Mouse (Mus musculus): ENCODE measurements around the gene Dbp. TPM values are rescaled to one million over a fixed set of nuclear protein-coding genes. Genes with fewer than 3 reads are reported as not detected.

Gene Dbp
- polyA plus RNA-seq, 1 experiment from 2014 or later: 2.1 TPM

DNA sequence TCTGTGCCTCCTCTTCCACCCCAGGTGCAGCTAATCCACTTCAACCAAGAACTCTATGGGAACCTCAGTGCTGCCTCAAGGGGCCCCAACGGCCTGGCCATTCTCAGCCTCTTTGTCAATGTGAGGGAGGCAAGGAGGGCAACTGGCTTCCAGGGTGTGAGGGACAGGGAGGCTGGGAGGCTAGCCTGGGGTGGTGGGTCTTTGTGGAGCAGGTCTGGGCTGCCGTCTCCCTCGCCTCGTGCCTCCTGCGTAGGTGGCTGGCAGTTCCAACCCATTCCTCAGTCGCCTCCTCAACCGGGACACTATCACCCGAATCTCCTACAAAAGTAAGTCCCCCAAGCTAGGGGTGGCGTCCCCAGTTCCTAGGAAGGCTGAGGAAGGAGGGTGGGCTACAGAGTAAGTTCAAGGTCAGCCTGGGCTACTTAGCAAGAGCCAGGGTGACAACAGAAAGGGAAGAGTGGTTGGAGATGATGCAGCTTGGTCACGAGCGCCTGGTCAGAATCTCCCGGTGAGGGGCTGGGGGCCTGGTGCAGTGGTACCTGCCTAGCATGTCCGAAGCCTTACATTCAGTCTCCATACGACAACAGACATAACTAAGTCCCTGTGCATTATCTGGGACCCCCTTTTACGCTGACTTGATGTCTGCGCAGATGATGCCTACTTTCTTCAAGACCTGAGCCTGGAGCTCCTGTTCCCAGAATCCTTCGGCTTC, 1.9 kb upstream of the Dbp start:
- Histone ChIP-seq H3K9ac (no peak overlapping the region), H3K4me3 (ENCODE audit: low read depth, low read length) (no peak overlapping the region), H3K4me2 (peak overlapping the region; percentile 95; the same call in 1 of the 2 replicates), H3K4me1 (ENCODE audit: insufficient read depth) (peaks cover 22% of the 10 kb centered on the region), H3K27me3 (ENCODE audit: insufficient read depth, low read length) (peaks cover 25% of the 10 kb centered on the region), H3K27ac (ENCODE audit: low read depth) (no peak overlapping the region), H3K9me3 (ENCODE audit: low read depth, low read length) (no peaks in the 10 kb centered on the region), H3K36me3 (ENCODE audit: insufficient read depth) (no peaks in the 10 kb centered on the region)
- 84% methylated on average over 17 of the region's 17 CpGs for WGBS
- ATAC-seq (ENCODE audit: insufficient read depth) (no peak), DNase-seq (no peak)
- TF ChIP-seq CTCF (IDR thresholded peaks at IDR 0.05; ENCODE audit: low read depth): no peak

- ATAC-seq (ENCODE audit: insufficient read depth) (no peak), DNase-seq (no peak)
- H3K36me3 ChIP-seq (ENCODE audit: insufficient read depth): no peaks in the 10 kb centered on the region
- peak overlapping the region; percentile 38 for H3K9ac ChIP-seq
- no peaks in the 10 kb centered on the region for H3K9me3 ChIP-seq (ENCODE audit: low read depth, low read length)
- H3K27me3 ChIP-seq (ENCODE audit: insufficient read depth, low read length): peaks cover 22% of the 10 kb centered on the region
- H3K4me1 ChIP-seq (ENCODE audit: insufficient read depth): peaks cover 26% of the 10 kb centered on the region
- TF ChIP-seq CTCF (IDR thresholded peaks at IDR 0.05; ENCODE audit: low read depth): no peak
- 37% methylated on average over 12 of the region's 12 CpGs for WGBS
- H3K4me2 ChIP-seq: peak overlapping the region; percentile 95
- peak overlapping the region; percentile 37 for H3K4me3 ChIP-seq (ENCODE audit: low read depth, low read length)
- peak overlapping the region; percentile 78 for H3K27ac ChIP-seq (ENCODE audit: low read depth)
Measured at GRCm38 (mm10) chr7:45703521-45704033, 1.3 kb upstream of the Dbp start.

DNA sequence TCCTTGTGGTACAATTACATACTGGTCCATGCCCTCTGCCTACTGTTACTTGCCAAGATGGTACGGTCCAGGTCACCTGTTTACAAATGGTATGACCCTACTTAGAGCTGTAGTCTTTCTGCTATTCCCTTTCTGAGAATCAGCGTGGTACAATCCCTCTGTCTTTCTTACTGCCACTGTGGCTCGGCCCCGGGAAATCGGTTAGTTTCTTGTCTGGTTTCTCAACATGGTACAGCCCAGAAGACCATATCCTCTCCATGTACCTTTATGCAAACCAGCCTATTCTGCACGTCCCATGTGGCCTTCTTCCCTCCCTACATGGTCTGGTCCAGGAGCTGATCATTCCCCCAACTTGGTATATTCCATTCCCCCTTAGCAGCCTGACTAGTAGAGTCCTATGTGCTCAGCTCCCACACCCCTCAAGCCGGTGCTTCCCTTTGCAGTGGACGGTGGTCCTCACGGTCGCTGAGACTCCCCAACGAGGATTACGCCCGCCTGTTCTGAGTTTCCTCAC, 785 bp upstream of the Dbp start:
- Histone ChIP-seq H3K4me3 (ENCODE audit: low read depth, low read length) (peak overlapping the region; percentile 37), H3K36me3 (ENCODE audit: insufficient read depth) (no peaks in the 10 kb centered on the region), H3K4me2 (peak overlapping the region; percentile 95), H3K27ac (ENCODE audit: low read depth) (peak overlapping the region; percentile 78), H3K9ac (peak overlapping the region; percentile 38), H3K27me3 (ENCODE audit: insufficient read depth, low read length) (peaks cover 17% of the 10 kb centered on the region), H3K4me1 (ENCODE audit: insufficient read depth) (peaks cover 26% of the 10 kb centered on the region), H3K9me3 (ENCODE audit: low read depth, low read length) (no peaks in the 10 kb centered on the region)
- ATAC-seq (ENCODE audit: insufficient read depth): peak; percentile 46
- WGBS: under 1% methylated on average over 13 of the region's 13 CpGs
- peak; percentile 81 for DNase-seq
- TF ChIP-seq CTCF (IDR thresholded peaks at IDR 0.05; ENCODE audit: low read depth): no peak

- DNase-seq: no peak
Measured at GRCm38 (mm10) chr7:45705443-45705864, 566 bp downstream of the Dbp start.

DNA sequence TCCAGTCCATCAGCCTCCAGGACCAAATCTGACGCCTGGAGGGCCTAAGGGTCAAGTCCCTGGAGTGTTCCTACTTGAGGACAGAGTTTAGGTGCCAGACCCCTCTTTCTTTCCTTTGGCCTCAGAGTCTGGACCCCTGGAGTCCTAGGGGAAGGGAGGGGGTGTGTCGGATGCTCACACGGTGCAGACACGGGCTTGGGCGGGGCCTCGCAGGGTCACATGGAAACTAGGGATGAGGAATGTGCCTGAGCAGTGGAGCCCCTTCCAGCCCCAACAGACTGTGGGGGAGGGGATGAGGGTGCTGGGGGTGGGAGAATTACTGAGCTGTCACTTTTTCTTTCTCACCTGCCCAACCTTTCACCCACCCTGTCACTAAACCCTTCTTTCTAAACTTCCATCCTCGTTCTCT, 989 bp downstream of the Dbp start:
- DNase-seq: peak; percentile 65
- H3K4me2 ChIP-seq: peak overlapping the region; percentile 95
- H3K4me1 ChIP-seq (ENCODE audit: insufficient read depth): peaks cover 23% of the 10 kb centered on the region
- 0 out of 2 replicates have a peak overlapping the region, but pooled peaks have one; percentile 80 for H3K27ac ChIP-seq (ENCODE audit: low read depth)
- H3K9ac ChIP-seq: peak overlapping the region; percentile 64
- H3K9me3 ChIP-seq (ENCODE audit: low read depth, low read length): no peaks in the 10 kb centered on the region
- H3K4me3 ChIP-seq (ENCODE audit: low read depth, low read length): peak overlapping the region; percentile 55
- H3K36me3 ChIP-seq (ENCODE audit: insufficient read depth): peaks cover 17% of the 10 kb centered on the region
- no peaks in the 10 kb centered on the region for H3K27me3 ChIP-seq (ENCODE audit: insufficient read depth, low read length)
- under 1% methylated on average over 7 of the region's 7 CpGs for WGBS
- ATAC-seq (ENCODE audit: insufficient read depth): 0 out of 2 replicates have a peak, but pooled peaks have one; percentile 6
- no peak for TF ChIP-seq CTCF (IDR thresholded peaks at IDR 0.05; ENCODE audit: low read depth)

More at GRCm38 (mm10) chr7:45705443-45705864, 566 bp downstream of the Dbp start:
- Histone ChIP-seq H3K36me3 (ENCODE audit: insufficient read depth) (peaks cover 13% of the 10 kb centered on the region), H3K9me3 (ENCODE audit: low read depth, low read length) (no peaks in the 10 kb centered on the region), H3K9ac (peak overlapping the region; percentile 48), H3K27ac (ENCODE audit: low read depth) (peak overlapping the region; percentile 80), H3K4me2 (peak overlapping the region; percentile 95), H3K4me3 (ENCODE audit: low read depth, low read length) (peak overlapping the region; percentile 55), H3K4me1 (ENCODE audit: insufficient read depth) (peaks cover 25% of the 10 kb centered on the region), H3K27me3 (ENCODE audit: insufficient read depth, low read length) (peaks cover 3% of the 10 kb centered on the region)
- ATAC-seq (ENCODE audit: insufficient read depth): 0 out of 2 replicates have a peak, but pooled peaks have one; percentile 1
- TF ChIP-seq CTCF (IDR thresholded peaks at IDR 0.05; ENCODE audit: low read depth): no peak
- WGBS: 0% methylated on average over 21 of the region's 21 CpGs

GRCm38 (mm10) chr7:45706721-45707241, 1.9 kb downstream of the Dbp start:
- ATAC-seq (ENCODE audit: insufficient read depth) (no peak), DNase-seq (peak; percentile 85)
- Histone ChIP-seq H3K27me3 (ENCODE audit: insufficient read depth, low read length) (no peaks in the 10 kb centered on the region), H3K9ac (peak overlapping the region; percentile 64), H3K4me2 (peak overlapping the region; percentile 95), H3K36me3 (ENCODE audit: insufficient read depth) (peaks cover 26% of the 10 kb centered on the region), H3K4me1 (ENCODE audit: insufficient read depth) (peaks cover 23% of the 10 kb centered on the region), H3K9me3 (ENCODE audit: low read depth, low read length) (no peaks in the 10 kb centered on the region), H3K4me3 (ENCODE audit: low read depth, low read length) (peak overlapping the region; percentile 55), H3K27ac (ENCODE audit: low read depth) (peak overlapping the region; percentile 72)
- TF ChIP-seq CTCF (IDR thresholded peaks at IDR 0.05; ENCODE audit: low read depth): no peak
- under 1% methylated on average over 44 of the region's 45 CpGs for WGBS
